Mouse (Mus musculus) urinary bladder, postnatal 14 days (tissue): ENCODE results near the gene Sppl3.
"Not testable (repeated sequence)": the region's sequence is repeated elsewhere in the genome, so short reads cannot be mapped to it uniquely, and the experiment has no call there.

Source experiments
- DNase-seq: peaks from one replicate; pipeline ENCODE4 v3.0.0; 2021; ENCODE audit warnings: low spot score

Gene Sppl3

GRCm38 (mm10) chr5:115076144-115076901, 65.4 kb downstream of the Sppl3 start:
- peak; percentile 73 for DNase-seq

GRCm38 (mm10) chr5:115081636-115082035, 70.7 kb downstream of the Sppl3 start:
- no peak for DNase-seq

- DNase-seq, result no peak
Observed at GRCm38 (mm10) chr5:115083492-115083891, 72.6 kb downstream of the Sppl3 start.

GRCm38 (mm10) chr5:115085675-115086074, 74.7 kb downstream of the Sppl3 start:
- no peak for DNase-seq

- no peak for DNase-seq
Observed at GRCm38 (mm10) chr5:115089592-115090268, 78.8 kb downstream of the Sppl3 start.

GRCm38 (mm10) chr5:115091015-115091414, 80.1 kb downstream of the Sppl3 start:
- DNase-seq, result no peak

- DNase-seq, result no peak
Observed at GRCm38 (mm10) chr5:115091776-115092175, 80.8 kb downstream of the Sppl3 start.

GRCm38 (mm10) chr5:115098195-115098594, 87.3 kb downstream of the Sppl3 start, which contains the start of gene Gm10401:
Gm10401 (minus strand) TSS chr5:115098295.
- DNase-seq, result no peak

- no peak for DNase-seq
Observed at GRCm38 (mm10) chr5:115099530-115099929, 88.6 kb downstream of the Sppl3 start.

- DNase-seq, result no peak
Observed at GRCm38 (mm10) chr5:115099991-115100390, 89.1 kb downstream of the Sppl3 start.

GRCm38 (mm10) chr5:115100473-115100872, 89.5 kb downstream of the Sppl3 start:
- no peak for DNase-seq

- no peak for DNase-seq
Observed at GRCm38 (mm10) chr5:115102231-115102630, 91.3 kb downstream of the Sppl3 start.

- DNase-seq, result not testable (repeated sequence)
Observed at GRCm38 (mm10) chr5:115103253-115103652, 92.3 kb downstream of the Sppl3 start.

GRCm38 (mm10) chr5:115111156-115111555, 100.2 kb downstream of the Sppl3 start:
- DNase-seq, result no peak

- DNase-seq, result no peak
Observed at GRCm38 (mm10) chr5:115113244-115113643, 102.3 kb downstream of the Sppl3 start.

- no peak for DNase-seq
Observed at GRCm38 (mm10) chr5:115114501-115114900, 103.6 kb downstream of the Sppl3 start.

GRCm38 (mm10) chr5:115116426-115116825, 105.5 kb downstream of the Sppl3 start:
- no peak for DNase-seq

- no peak for DNase-seq
Observed at GRCm38 (mm10) chr5:115117467-115117866, 106.5 kb downstream of the Sppl3 start.

GRCm38 (mm10) chr5:115118961-115119570, 108.1 kb downstream of the Sppl3 start, which contains the start of gene Acads:
Acads (minus strand) TSS chr5:115119346.
- peak; percentile 83 for DNase-seq

GRCm38 (mm10) chr5:115120978-115121377, 110.0 kb downstream of the Sppl3 start:
- DNase-seq, result no peak

GRCm38 (mm10) chr5:115124690-115125089, 113.8 kb downstream of the Sppl3 start:
- no peak for DNase-seq

- DNase-seq, result peak; percentile 86
Observed at GRCm38 (mm10) chr5:115125211-115125871, 114.4 kb downstream of the Sppl3 start.
